Mouse (Mus musculus) ES-Bruce4 (cell line): Measurements from ENCODE around the gene Timm8a2. TPM values are rescaled to one million over a fixed set of nuclear protein-coding genes. Genes with fewer than 3 reads are reported as not detected.

Source experiments
- H3K27ac ChIP-seq: 2 replicates; pipeline ENCODE4 v1.5.1; 2012; ENCODE audit warnings: low read length, inconsistent platforms; ENCODE audit not compliant: insufficient read depth
- H3K27me3 ChIP-seq: 2 replicates; pipeline ENCODE4 v1.6.1; 2012; ENCODE audit warnings: mild to moderate bottlenecking, low read length, inconsistent platforms; ENCODE audit not compliant: control insufficient read depth, poor library complexity, insufficient read depth, severe bottlenecking
- H3K36me3 ChIP-seq: 2 replicates; pipeline ENCODE4 v1.6.1; 2012; ENCODE audit warnings: inconsistent platforms, mild to moderate bottlenecking, low read length, moderate library complexity; ENCODE audit not compliant: control insufficient read depth, poor library complexity, insufficient read depth, severe bottlenecking
- H3K4me1 ChIP-seq: one replicate; pipeline ENCODE4 v1.8.1; 2011; ENCODE audit warnings: low read length; ENCODE audit not compliant: control insufficient read depth, insufficient read depth
- H3K4me3 ChIP-seq: 2 replicates; pipeline ENCODE4 v1.5.1; 2011; ENCODE audit warnings: low read depth, mild to moderate bottlenecking, low read length
- H3K9ac ChIP-seq: 2 replicates; pipeline ENCODE4 v1.6.1; 2012; ENCODE audit warnings: low read depth, mild to moderate bottlenecking, inconsistent platforms; ENCODE audit not compliant: poor library complexity, severe bottlenecking
- H3K9me3 ChIP-seq: replicated peaks from 2 replicates; pipeline ENCODE4 v1.6.1; 2012; ENCODE audit warnings: mild to moderate bottlenecking, low read length, inconsistent platforms; ENCODE audit not compliant: control insufficient read depth, poor library complexity, insufficient read depth, severe bottlenecking
- CTCF ChIP-seq: IDR thresholded peaks from one replicate; pipeline ENCODE4 v1.8.1; 2011; ENCODE audit warnings: low read depth, low read length
- EP300 ChIP-seq: IDR thresholded peaks from 2 replicates; pipeline ENCODE4 v1.6.1; 2011; ENCODE audit warnings: low read depth, low read length; ENCODE audit not compliant: insufficient read depth
- POLR2A ChIP-seq: IDR thresholded peaks from one replicate; pipeline ENCODE4 v1.8.1; 2011; ENCODE audit warnings: low read length; ENCODE audit not compliant: insufficient read depth
- polyA plus RNA-seq: library from polyadenylated mRNA; stranded (reverse); fragments of >200 nt; gene quantifications from 2 replicates; pipeline ENCODE4 v1.2.4, GENCODE M21; 2011; ENCODE audit warnings: low read depth; ENCODE audit not compliant: missing spikeins, insufficient read depth, insufficient read length

Gene Timm8a2
- polyA plus RNA-seq, 1 experiment, result not detected

DNA sequence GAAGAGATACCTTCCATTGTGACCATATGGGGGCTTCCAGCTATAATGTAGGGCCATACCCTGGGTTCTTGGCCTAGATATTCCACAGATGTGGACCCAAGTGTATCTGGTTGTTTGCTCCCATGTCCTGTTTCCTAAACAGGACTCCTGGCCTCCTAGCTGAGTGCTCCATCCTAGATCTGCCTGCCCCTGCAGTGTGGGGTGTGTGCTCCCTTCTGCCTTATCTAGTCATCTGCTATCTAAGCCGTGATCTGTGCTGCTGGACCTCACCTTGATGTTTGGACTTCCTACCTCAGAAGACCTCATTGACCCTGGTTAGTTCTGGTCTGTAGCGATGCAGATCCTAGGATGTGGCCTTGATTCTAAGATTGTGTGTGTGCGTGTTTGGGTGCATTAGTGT, 44.6 kb upstream of the Timm8a2 start:
- no peaks in the 10 kb centered on the region for H3K36me3 ChIP-seq
- H3K27ac ChIP-seq, result no peak overlapping the region
- no peaks in the 10 kb centered on the region for H3K4me1 ChIP-seq
- H3K9ac ChIP-seq, result no peak overlapping the region
- H3K27me3 ChIP-seq, result no peaks in the 10 kb centered on the region
- H3K4me3 ChIP-seq, result no peak overlapping the region
- H3K9me3 ChIP-seq, result no peaks in the 10 kb centered on the region
- TF ChIP-seq POLR2A (no peak), EP300 (no peak), CTCF (no peak)

DNA sequence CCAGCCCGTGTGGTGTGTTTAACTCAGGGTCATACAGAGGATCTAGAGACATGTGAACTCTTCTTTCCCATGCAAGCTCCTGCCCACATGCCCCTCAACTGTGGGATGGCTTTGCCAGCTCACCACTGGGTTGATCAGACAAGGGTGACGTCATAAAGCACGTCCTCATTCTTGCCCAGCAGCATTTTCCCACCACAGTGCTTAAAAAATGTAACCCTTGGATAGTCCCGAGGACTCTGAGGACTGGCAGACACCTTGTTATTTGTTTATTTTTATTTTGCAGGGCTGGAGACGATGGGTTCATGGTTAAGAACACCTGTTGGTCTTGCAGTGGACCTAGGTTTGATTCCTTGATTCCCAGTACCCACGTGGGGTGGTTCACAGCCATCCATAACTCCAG, 43.6 kb upstream of the Timm8a2 start:
- Histone ChIP-seq H3K27me3 (no peaks in the 10 kb centered on the region), H3K4me3 (no peak overlapping the region), H3K27ac (no peak overlapping the region), H3K9ac (no peak overlapping the region), H3K36me3 (no peaks in the 10 kb centered on the region), H3K4me1 (no peaks in the 10 kb centered on the region), H3K9me3 (no peaks in the 10 kb centered on the region)
- TF ChIP-seq EP300 (no peak), POLR2A (no peak), CTCF (no peak)

DNA sequence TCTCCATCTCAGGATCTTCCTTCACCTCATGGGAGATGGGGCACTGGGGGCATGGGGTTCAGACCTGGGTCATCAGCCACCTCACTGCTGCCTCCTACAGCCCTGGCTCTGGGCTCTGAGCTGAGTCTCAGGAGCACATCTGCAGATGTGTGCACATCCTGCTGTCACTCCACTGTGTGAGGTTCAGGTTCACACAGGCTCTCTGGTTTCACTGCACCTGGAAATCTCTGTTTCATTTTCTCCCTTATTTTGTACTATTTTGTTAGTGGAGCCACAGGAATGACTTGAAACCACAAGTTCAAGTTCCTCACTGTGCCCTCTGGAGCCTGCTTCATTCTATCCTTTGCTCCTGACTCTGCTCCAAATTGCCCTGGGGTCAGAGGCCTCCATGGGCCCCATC, 42.6 kb upstream of the Timm8a2 start:
- H3K4me3 ChIP-seq, result no peak overlapping the region
- H3K9me3 ChIP-seq, result no peaks in the 10 kb centered on the region
- no peak for TF ChIP-seq CTCF
- TF ChIP-seq POLR2A, result no peak
- no peak for TF ChIP-seq EP300
- H3K9ac ChIP-seq, result no peak overlapping the region
- H3K27me3 ChIP-seq, result no peaks in the 10 kb centered on the region
- H3K27ac ChIP-seq, result no peak overlapping the region
- H3K4me1 ChIP-seq, result no peaks in the 10 kb centered on the region
- H3K36me3 ChIP-seq, result no peaks in the 10 kb centered on the region

DNA sequence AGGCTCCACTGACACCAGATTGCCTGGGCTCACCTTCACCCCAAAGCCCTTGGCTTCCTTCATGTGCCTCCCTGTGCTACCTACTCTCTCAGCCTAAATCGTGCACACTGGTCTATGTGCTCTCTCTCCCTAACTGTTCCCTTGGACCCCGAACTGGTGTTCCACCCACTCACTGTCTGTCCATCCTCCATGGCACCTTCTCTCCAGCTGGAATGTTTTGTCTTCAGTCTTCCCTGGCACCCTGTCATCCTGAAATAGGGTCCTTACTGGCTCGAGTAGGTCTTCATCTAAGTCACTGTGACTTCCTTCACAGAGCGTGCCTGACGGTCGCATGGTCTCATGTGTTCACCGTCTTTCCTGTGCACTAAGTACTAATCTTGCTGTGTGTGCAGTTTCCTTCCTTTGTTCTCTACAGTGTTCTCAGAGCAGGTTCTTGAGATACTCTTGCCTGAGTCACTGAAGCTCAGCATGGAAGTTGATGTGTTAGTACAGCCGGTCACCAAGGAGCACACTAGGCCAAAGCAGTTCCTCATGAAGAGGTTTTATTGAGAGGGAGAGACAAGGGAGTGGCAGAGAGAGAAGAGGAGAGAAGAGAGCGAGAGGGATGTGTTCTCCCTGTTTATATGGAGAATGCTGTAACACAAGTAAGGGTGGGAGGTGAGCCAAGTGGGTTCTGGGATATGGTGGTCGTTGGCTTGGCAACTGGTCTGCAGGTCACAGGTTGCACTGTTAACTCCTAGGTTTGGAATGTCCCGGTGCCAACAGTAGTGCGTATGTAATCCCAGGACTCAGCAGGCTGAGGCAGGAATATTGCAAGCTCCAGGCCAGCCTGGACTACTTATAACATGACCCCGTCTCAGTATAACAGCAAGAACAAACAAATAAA, 41.8 kb upstream of the Timm8a2 start:
- H3K9me3 ChIP-seq, result no peaks in the 10 kb centered on the region
- no peaks in the 10 kb centered on the region for H3K27me3 ChIP-seq
- H3K27ac ChIP-seq, result no peak overlapping the region
- TF ChIP-seq EP300, result no peak
- TF ChIP-seq CTCF, result no peak
- no peak for TF ChIP-seq POLR2A
- H3K36me3 ChIP-seq, result no peaks in the 10 kb centered on the region
- H3K4me1 ChIP-seq, result no peaks in the 10 kb centered on the region
- H3K4me3 ChIP-seq, result no peak overlapping the region
- no peak overlapping the region for H3K9ac ChIP-seq

DNA sequence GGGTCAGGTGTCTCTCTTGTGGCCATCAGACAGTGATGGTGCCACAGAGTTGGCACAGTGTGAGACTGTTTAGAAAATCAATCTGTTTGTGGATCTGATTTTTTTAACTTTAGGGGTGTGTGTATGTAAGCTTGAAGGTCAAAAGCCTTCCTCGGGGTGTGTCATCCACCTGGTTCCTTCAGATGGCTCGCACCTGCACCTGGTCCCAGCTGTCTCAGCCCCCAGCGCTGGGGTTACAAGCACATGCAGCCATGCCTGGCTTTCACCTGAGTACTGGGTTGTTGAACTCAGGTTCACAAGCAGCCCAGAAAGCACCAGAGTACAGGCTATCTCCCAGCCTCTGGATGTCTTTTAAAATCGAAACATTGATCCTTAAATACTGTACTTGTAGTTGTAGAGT, 40.9 kb upstream of the Timm8a2 start:
- H3K4me1 ChIP-seq, result no peaks in the 10 kb centered on the region
- no peaks in the 10 kb centered on the region for H3K9me3 ChIP-seq
- no peak overlapping the region for H3K27ac ChIP-seq
- TF ChIP-seq POLR2A (no peak), CTCF (no peak), EP300 (no peak)
- no peaks in the 10 kb centered on the region for H3K36me3 ChIP-seq
- no peaks in the 10 kb centered on the region for H3K27me3 ChIP-seq
- H3K9ac ChIP-seq, result no peak overlapping the region
- no peak overlapping the region for H3K4me3 ChIP-seq

DNA sequence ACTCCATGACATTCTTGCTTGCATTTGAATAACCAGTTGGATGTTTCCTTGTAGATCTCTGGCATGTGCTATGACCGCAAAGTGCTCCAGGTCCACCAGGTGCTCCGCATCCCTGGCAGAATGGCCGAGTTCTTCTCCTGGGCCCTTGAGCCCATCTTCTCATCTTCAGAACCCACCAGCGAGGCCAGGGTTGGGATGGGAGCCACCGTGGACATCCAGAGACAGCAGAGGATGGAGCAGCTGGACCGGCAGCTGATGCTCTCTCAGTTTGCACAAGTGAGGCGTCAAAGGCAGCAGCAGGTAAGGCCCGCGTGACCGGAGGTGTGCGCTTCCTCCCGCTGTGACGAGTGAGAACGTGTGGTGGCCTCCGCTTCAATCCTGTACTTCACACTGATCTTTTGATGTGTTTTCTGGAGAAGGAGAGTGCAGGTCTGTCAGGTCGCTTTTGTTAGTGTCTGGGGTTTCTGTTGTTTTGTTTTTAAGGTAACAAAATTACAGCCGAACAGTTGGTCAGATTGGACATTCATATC, 40.2 kb upstream of the Timm8a2 start:
- H3K36me3 ChIP-seq, result no peaks in the 10 kb centered on the region
- TF ChIP-seq CTCF, result no peak
- TF ChIP-seq POLR2A, result no peak
- TF ChIP-seq EP300, result no peak

More for the DNA sequence above, 40.2 kb upstream of the Timm8a2 start:
- Histone ChIP-seq H3K4me3 (no peak overlapping the region), H3K27ac (no peak overlapping the region), H3K9me3 (no peaks in the 10 kb centered on the region), H3K9ac (no peak overlapping the region), H3K4me1 (no peaks in the 10 kb centered on the region), H3K27me3 (no peaks in the 10 kb centered on the region)
